Mouse (Mus musculus) spleen, adult 2 months (tissue): ENCODE measurements at regions not wholly inside any gene's neighbourhood (a gene's known extent, or its start where the extent isn't known, plus 50 kb on each side); places are given as distances from the start of the nearest gene placed in this dataset.

Experiments
- CTCF ChIP-seq: fragments of 200-500 bp; IDR thresholded peaks from 2 replicates; pipeline ENCODE4 v1.5.1; 2011; ENCODE audit warnings: mild to moderate bottlenecking, inconsistent platforms; ENCODE audit not compliant: insufficient read depth, insufficient read length, insufficient replicate concordance; ENCODE audit errors: extremely low read depth
- POLR2A ChIP-seq: fragments of 200-500 bp; IDR thresholded peaks from 2 replicates; pipeline ENCODE4 v1.6.1; 2011; ENCODE audit warnings: low read depth, low read length, inconsistent platforms

GRCm38 (mm10) chr9:120797996-120798663 lies 130.9 kb upstream of the Ctnnb1 start:
- TF ChIP-seq CTCF: no peak
- no peak for TF ChIP-seq POLR2A
